Mouse (Mus musculus) kidney, postnatal 14 days (tissue): ENCODE measurements at regions not wholly inside any gene's neighbourhood (a gene's known extent, or its start where the extent isn't known, plus 50 kb on each side); places are given as distances from the start of the nearest gene placed in this dataset.
A peak's percentile ranks its signal among the peaks of the same experiment; 100 is the strongest.

Experiments used
- DNase-seq: peaks from one replicate; pipeline ENCODE4 v3.0.0; 2022; ENCODE audit warnings: mixed read lengths

DNA sequence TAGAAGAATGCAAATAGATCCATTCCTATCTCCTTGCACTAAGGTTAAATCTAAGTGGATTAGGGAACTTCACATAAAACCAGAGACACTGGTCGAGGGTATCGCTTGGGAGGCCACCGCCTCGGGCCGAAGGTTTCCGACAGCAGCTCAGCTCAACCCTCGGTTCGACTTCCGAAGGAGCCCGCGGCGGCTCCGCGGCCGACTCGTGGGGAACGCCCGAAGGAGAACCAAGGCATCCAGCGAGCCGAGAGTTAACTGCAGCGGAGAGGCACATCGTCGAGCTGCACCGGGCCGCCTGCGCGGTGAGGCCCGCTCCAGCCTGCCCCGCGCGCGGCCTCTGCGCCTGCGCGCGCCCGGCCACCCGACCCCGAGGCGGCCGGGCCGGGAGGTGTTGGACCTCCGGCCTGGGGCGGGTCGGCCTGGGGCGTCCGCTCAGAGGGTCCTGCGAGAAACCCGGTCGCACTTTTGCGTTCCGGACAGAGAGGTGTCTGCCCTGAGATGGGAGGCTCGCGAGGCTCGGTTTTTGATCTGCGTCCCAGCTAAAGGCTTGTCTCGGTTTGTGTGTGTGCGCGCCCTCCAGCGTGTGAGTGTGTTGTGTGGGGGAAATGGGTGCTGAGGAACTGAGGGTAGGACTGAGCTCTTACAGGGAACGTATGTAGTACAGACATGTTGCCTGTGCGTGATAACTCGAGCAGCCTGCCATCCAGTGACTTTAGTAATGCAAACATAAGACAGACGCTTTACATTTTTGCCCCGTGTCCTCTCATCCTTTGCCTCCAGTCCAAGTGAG is 50.9 kb upstream of the Vmn2r9 start:
- peak; percentile 16 for DNase-seq
